Mouse (Mus musculus) heart, postnatal 0 days (tissue): ENCODE results near the gene Rnf157.

Experiments
- CTCF ChIP-seq: IDR thresholded peaks from 2 replicates; pipeline ENCODE4 v1.5.1; 2016; ENCODE audit warnings: antibody characterized with exemption, control low read depth, low read depth
- EP300 ChIP-seq: IDR thresholded peaks from 2 replicates; pipeline ENCODE4 v1.6.1; 2016; ENCODE audit warnings: antibody characterized with exemption, low read depth

GRCm38 (mm10) chr11:116418841-116419462 is 6.1 kb upstream of the Rnf157 start:
- TF ChIP-seq CTCF (no peak), EP300 (no peak)
